Mouse (Mus musculus) hindbrain, embryonic 11.5 days (tissue): ENCODE results near the gene Ppp1r1b. TPM values are rescaled to one million over a fixed set of nuclear protein-coding genes. Genes with fewer than 3 reads are reported as not detected.

Experiments
- ATAC-seq: fragments of 200-750 bp; cut with Nextera tagmentation; 2 replicates; pipeline ENCODE4 v1.8.0; 2017; ENCODE audit warnings: mild to moderate bottlenecking, moderate TSS enrichment, moderate library complexity; ENCODE audit not compliant: low FRiP score
- DNase-seq: peaks from one replicate; pipeline ENCODE4 v3.0.0-alpha.2; 2015; ENCODE audit warnings: low spot score
- H3K27ac ChIP-seq: fragments of 300-500 bp; sonication (generic); 2 replicates; pipeline ENCODE4 v1.5.1; 2014; ENCODE audit warnings: mild to moderate bottlenecking, low read depth, low read length
- H3K27me3 ChIP-seq: fragments of 300-500 bp; sonication (generic); 2 replicates; pipeline ENCODE4 v1.6.1; 2014; ENCODE audit warnings: mild to moderate bottlenecking, low read length, moderate library complexity, mixed read lengths; ENCODE audit not compliant: control insufficient read depth, insufficient read depth
- H3K36me3 ChIP-seq: fragments of 300-500 bp; sonication (generic); 2 replicates; pipeline ENCODE4 v1.6.1; 2014; ENCODE audit warnings: mild to moderate bottlenecking, low read length, moderate library complexity, mixed read lengths; ENCODE audit not compliant: control insufficient read depth, insufficient read depth
- H3K4me1 ChIP-seq: fragments of 300-500 bp; sonication (generic); replicated peaks from 2 replicates; pipeline ENCODE4 v1.6.1; 2014; ENCODE audit warnings: low read length, mixed read lengths; ENCODE audit not compliant: control insufficient read depth, insufficient read depth
- H3K4me2 ChIP-seq: fragments of 300-500 bp; sonication (generic); replicated peaks from 2 replicates; pipeline ENCODE4 v1.6.1; 2014; ENCODE audit warnings: mild to moderate bottlenecking, low read depth, low read length
- H3K4me3 ChIP-seq: fragments of 300-500 bp; sonication (generic); 2 replicates; pipeline ENCODE4 v1.5.1; 2014; ENCODE audit warnings: low read depth, low read length
- H3K9ac ChIP-seq: fragments of 300-500 bp; sonication (generic); 2 replicates; pipeline ENCODE4 v1.6.1; 2014; ENCODE audit warnings: low read depth, low read length
- H3K9me3 ChIP-seq: fragments of 300-500 bp; sonication (generic); 2 replicates; pipeline ENCODE4 v1.6.1; 2016; ENCODE audit warnings: low read length; ENCODE audit not compliant: control insufficient read depth
- whole genome bisulfite sequencing: fragments of 180-500 bp; shearing (Covaris S2); extraction: QIAGEN DNeasy Blood & Tissue Kit; methylation state at CpG from one replicate; pipeline ENCODE4 v1.1.7; 2014; 5-methylcytosine and 5-hydroxymethylcytosine counted together
- polyA plus RNA-seq: library from polyadenylated mRNA; unstranded; fragments of >200 nt; fragmentation: Nextera tagmentation; extraction: Ambion mirVana; gene quantifications from 2 replicates; pipeline ENCODE4 v1.2.1, GENCODE M21; 2014

Gene Ppp1r1b
- polyA plus RNA-seq, 1 experiment from 2014 or later = 0.29 TPM

GRCm38 (mm10) chr11:98370588-98370987 lies 22.4 kb downstream of the Ppp1r1b start:
- Histone ChIP-seq H3K4me3 (no peak overlapping the region), H3K9ac (no peak overlapping the region), H3K4me1 (peaks cover 13% of the 10 kb centered on the region), H3K36me3 (peaks cover 6% of the 10 kb centered on the region; the same call in 1 of the 2 replicates), H3K4me2 (no peak overlapping the region), H3K9me3 (no peaks in the 10 kb centered on the region), H3K27me3 (no peaks in the 10 kb centered on the region), H3K27ac (no peak overlapping the region)
- no peak for DNase-seq
- 72% methylated on average over 2 of the region's 2 CpGs for WGBS
- no peak for ATAC-seq

- WGBS = 31% methylated on average over 10 of the region's 10 CpGs
- H3K27me3 ChIP-seq = no peaks in the 10 kb centered on the region
- peak overlapping the region; percentile 29; the same call in 1 of the 2 replicates for H3K9ac ChIP-seq
- H3K27ac ChIP-seq = peak overlapping the region; percentile 37
- H3K4me2 ChIP-seq = peak overlapping the region; percentile 19; the same call in 1 of the 2 replicates
- no peak overlapping the region for H3K4me3 ChIP-seq
- H3K4me1 ChIP-seq = peaks cover 13% of the 10 kb centered on the region
- DNase-seq (peak; percentile 66), ATAC-seq (peak; percentile 82)
- no peaks in the 10 kb centered on the region for H3K9me3 ChIP-seq
- H3K36me3 ChIP-seq = peaks cover 6% of the 10 kb centered on the region; the same call in 1 of the 2 replicates
Observed at GRCm38 (mm10) chr11:98371556-98372240, 23.5 kb downstream of the Ppp1r1b start.

DNA sequence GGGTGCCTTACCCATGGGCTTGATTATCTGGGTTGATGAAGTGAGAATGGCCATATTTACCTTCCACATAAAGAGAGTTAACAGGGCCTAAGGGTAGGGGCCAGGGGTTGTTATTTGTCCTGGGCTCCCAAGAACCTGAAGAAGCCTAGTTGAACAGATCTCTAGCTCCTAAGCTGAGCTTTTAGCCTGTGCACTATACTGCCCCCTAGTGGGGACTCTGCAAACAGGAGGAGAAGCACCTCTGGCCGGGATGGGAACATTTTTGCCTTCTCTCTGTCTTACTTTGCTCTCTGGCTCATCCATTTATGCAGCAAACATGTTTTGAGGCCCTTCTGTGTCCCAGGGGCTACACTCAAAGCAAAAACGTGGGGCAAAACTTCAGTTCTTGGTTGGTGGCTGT lies 24.2 kb downstream of the Ppp1r1b start:
- Histone ChIP-seq H3K27ac (no peak overlapping the region), H3K4me2 (no peak overlapping the region), H3K4me3 (no peak overlapping the region), H3K9me3 (no peaks in the 10 kb centered on the region), H3K9ac (no peak overlapping the region), H3K27me3 (no peaks in the 10 kb centered on the region), H3K4me1 (peaks cover 13% of the 10 kb centered on the region), H3K36me3 (peaks cover 8% of the 10 kb centered on the region)
- peak; percentile 26; the same call in 1 of the 2 replicates for ATAC-seq
- 0% methylated on average over 2 of the region's 2 CpGs for WGBS
- peak; percentile 85 for DNase-seq

- peaks cover 13% of the 10 kb centered on the region for H3K4me1 ChIP-seq
- DNase-seq (no peak), ATAC-seq (no peak)
- no peak overlapping the region for H3K27ac ChIP-seq
- H3K4me3 ChIP-seq = no peak overlapping the region
- H3K27me3 ChIP-seq = no peaks in the 10 kb centered on the region
- H3K9me3 ChIP-seq = no peaks in the 10 kb centered on the region
- H3K4me2 ChIP-seq = no peak overlapping the region
- H3K36me3 ChIP-seq = peaks cover 12% of the 10 kb centered on the region
- no peak overlapping the region for H3K9ac ChIP-seq
- WGBS = 87% methylated on average over 6 of the region's 6 CpGs
Observed at GRCm38 (mm10) chr11:98373244-98373643, 25.0 kb downstream of the Ppp1r1b start.

GRCm38 (mm10) chr11:98374266-98374665 lies 26.1 kb downstream of the Ppp1r1b start:
- Histone ChIP-seq H3K36me3 (peaks cover 15% of the 10 kb centered on the region), H3K4me3 (no peak overlapping the region), H3K4me2 (no peak overlapping the region), H3K9me3 (no peaks in the 10 kb centered on the region), H3K9ac (no peak overlapping the region), H3K27me3 (no peaks in the 10 kb centered on the region), H3K4me1 (peaks cover 13% of the 10 kb centered on the region), H3K27ac (no peak overlapping the region)
- ATAC-seq (no peak), DNase-seq (no peak)
- WGBS = 80% methylated on average over 8 of the region's 8 CpGs

DNA sequence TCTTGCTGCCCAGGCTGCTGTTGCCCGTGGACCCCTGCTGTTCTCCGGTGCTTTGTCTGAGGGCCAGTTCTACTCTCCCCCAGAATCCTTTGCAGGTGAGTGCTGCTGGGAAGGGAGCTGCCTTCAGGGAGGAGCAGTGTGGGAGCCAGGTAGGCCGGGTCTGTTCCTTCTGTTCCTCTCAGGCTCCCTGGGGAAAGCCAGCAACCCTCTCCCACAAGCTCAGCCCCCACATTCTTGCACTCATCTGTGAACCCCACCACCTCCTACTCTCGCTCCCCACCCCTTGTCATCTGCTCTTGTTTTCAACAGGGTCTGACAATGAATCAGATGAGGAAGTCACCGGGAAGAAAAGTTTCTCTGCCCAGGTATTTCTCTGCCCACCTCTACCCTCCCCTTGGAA lies 28.6 kb downstream of the Ppp1r1b start:
- Histone ChIP-seq H3K9me3 (no peaks in the 10 kb centered on the region), H3K4me1 (peaks cover 4% of the 10 kb centered on the region), H3K9ac (no peak overlapping the region), H3K4me3 (no peak overlapping the region), H3K4me2 (no peak overlapping the region), H3K27ac (no peak overlapping the region), H3K27me3 (no peaks in the 10 kb centered on the region), H3K36me3 (peaks cover 15% of the 10 kb centered on the region)
- DNase-seq (no peak), ATAC-seq (no peak)
- WGBS = 74% methylated on average over 5 of the region's 5 CpGs

DNA sequence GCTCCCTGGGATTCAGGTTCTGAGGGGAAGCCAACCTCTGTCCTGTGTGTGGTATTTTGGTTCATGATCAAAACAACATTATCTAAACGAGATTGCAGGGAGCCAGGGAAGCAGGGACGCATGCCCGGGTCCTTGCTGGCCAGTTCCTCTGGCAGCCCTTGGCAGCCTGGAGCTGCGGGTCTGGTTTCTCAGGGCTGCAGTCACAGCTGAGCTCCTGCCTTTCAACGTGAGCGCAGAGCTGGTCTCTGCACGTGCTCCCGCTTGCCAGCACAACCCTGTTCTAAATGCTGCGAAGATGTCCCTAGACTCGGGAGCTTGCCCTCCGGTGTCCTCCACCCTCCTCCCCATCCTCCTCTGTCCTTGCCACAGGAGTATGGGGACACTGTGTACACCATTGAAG lies 29.6 kb downstream of the Ppp1r1b start:
- DNase-seq (no peak), ATAC-seq (no peak)
- Histone ChIP-seq H3K36me3 (peaks cover 15% of the 10 kb centered on the region), H3K9ac (no peak overlapping the region), H3K9me3 (no peaks in the 10 kb centered on the region), H3K4me2 (no peak overlapping the region), H3K27ac (no peak overlapping the region), H3K4me3 (no peak overlapping the region), H3K4me1 (no peaks in the 10 kb centered on the region), H3K27me3 (no peaks in the 10 kb centered on the region)
- WGBS = 85% methylated on average over 11 of the region's 11 CpGs

GRCm38 (mm10) chr11:98379379-98379778 lies 31.2 kb downstream of the Ppp1r1b start:
- H3K36me3 ChIP-seq = peaks cover 15% of the 10 kb centered on the region
- no peak for DNase-seq

DNA sequence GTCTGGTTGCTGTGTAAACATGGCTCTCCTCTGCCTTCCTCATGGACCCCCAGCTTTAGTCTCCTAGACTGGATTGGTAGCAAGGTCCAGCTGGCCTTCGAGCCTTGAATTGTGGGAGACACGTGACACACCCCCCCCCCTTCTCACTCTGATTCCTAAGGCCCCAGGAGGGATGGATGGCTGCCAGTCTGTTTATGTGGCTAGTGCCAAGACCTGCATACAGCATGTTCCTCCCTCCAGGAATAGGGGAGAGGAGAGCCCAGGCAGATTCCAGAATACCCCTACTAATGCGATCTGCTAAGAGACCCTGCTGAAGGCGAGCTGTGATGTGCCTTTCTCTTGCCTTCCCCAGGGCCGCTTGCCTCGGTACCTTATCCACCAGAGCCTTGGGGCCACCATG lies 31.9 kb downstream of the Ppp1r1b start:
- Histone ChIP-seq H3K4me3 (no peak overlapping the region), H3K36me3 (peaks cover 14% of the 10 kb centered on the region), H3K27me3 (0 out of 2 replicates have a peak, but pooled peaks cover 6% of the 10 kb centered on the region), H3K9ac (no peak overlapping the region), H3K27ac (no peak overlapping the region), H3K9me3 (no peaks in the 10 kb centered on the region), H3K4me2 (no peak overlapping the region), H3K4me1 (no peaks in the 10 kb centered on the region)
- DNase-seq (no peak), ATAC-seq (no peak)
- 89% methylated on average over 6 of the region's 6 CpGs for WGBS

More at GRCm38 (mm10) chr11:98379379-98379778, 31.2 kb downstream of the Ppp1r1b start:
- Histone ChIP-seq H3K9me3 (no peaks in the 10 kb centered on the region), H3K9ac (no peak overlapping the region), H3K27ac (no peak overlapping the region), H3K4me1 (no peaks in the 10 kb centered on the region), H3K27me3 (0 out of 2 replicates have a peak, but pooled peaks cover 2% of the 10 kb centered on the region), H3K4me2 (no peak overlapping the region), H3K4me3 (no peak overlapping the region)
- no peak for ATAC-seq
- 95% methylated on average over 7 of the region's 7 CpGs for WGBS
